Mouse (Mus musculus) right cerebral cortex, postnatal 36 days (tissue): Measurements from ENCODE around the gene Lad1.

Experiments
- DNase-seq, 2 experiments: peaks; one replicate each; pipeline ENCODE4 v3.0.0; 2022; ENCODE audit warnings: low spot score in 2 of 2, mixed read lengths in 1 of 2

Gene Lad1

GRCm38 (mm10) chr1:135882385-135883109 is 64.1 kb downstream of the Lad1 start:
- DNase-seq, result peak; percentile 24 to 32
